Mouse (Mus musculus): ENCODE data around the gene Fcgr3.

Fcgr3 gene

GRCm38 (mm10) chr1:171005586-171005985 lies 59.1 kb downstream of the Fcgr3 start:
- DNase-seq, result no peak

- no peak for DNase-seq
Measured at GRCm38 (mm10) chr1:171005081-171005480, 59.7 kb downstream of the Fcgr3 start.

All from thymus, postnatal 25 days (tissue).